Mouse (Mus musculus): ENCODE data around the gene Itpr1. TPM values are rescaled to one million over a fixed set of nuclear protein-coding genes. Genes with fewer than 3 reads are reported as not detected.

Gene Itpr1
- total RNA-seq (2018; cell fraction: chromatin; rRNA removed): 100 to 1,000 TPM in 17 of 26 experiments, 10 to 100 TPM in 9; 34.5 to 340 (median 132) TPM
- total RNA-seq (2018; cell fraction: cytosol; rRNA removed): 10 to 100 TPM; 13.1 to 53.3 (median 20.5) TPM
- total RNA-seq (2018; cell fraction: nucleus; rRNA removed): 100 to 1,000 TPM in 13 of 26 experiments, 10 to 100 TPM in 13; 41.8 to 181 (median 98.6) TPM
- 7.3 to 19.9 TPM (median 7.5 TPM) in 3 replicates for polyA plus RNA-seq (2018)

- Histone ChIP-seq H3K27ac (peak within 1 kb of the TSS; percentile 46), H3K79me2 (ENCODE audit: inconsistent target) (peaks cover 2% of the 10 kb centered on the region; the same call in 1 of the 2 replicates), H3K36me3 (ENCODE audit: inconsistent target) (no peaks in the 10 kb centered on the region), H3K4me3 (ENCODE audit: inconsistent target) (peak within 1 kb of the TSS; percentile 68)
- under 1% methylated on average over 23 of the region's 27 CpGs for WGBS (ENCODE audit: missing documents)
Measured at GRCm38 (mm10) chr6:108212881-108213295, at the start of gene Itpr1. Gene Itpr1 (plus strand): TSS chr6:108213096.

DNA sequence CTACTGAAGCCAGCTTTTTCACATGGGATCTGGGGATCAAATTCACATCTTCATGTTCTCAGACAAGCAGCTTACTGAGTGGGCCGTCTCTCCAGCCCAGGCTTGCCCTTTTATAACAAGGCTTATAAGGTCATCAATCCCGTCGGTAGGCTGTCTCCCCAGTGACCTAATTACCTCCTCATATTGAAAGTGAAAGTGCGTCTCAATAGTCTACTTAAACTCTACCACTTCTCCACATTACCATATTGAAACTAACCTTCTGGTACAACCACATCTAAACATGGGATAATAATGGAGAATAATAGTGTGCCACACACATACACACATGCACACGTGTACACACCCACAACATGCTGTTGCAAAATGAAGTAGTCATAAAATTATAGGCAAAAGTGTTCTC, 48.0 kb upstream of the Itpr1 start:
- WGBS (ENCODE audit: missing documents): 67% methylated on average over 4 of the region's 5 CpGs
- Histone ChIP-seq H3K4me3 (ENCODE audit: inconsistent target) (no peak overlapping the region), H3K79me2 (ENCODE audit: inconsistent target) (peaks cover 99% of the 10 kb centered on the region), H3K36me3 (ENCODE audit: inconsistent target) (peaks cover 13% of the 10 kb centered on the region), H3K27ac (no peak overlapping the region)

DNA sequence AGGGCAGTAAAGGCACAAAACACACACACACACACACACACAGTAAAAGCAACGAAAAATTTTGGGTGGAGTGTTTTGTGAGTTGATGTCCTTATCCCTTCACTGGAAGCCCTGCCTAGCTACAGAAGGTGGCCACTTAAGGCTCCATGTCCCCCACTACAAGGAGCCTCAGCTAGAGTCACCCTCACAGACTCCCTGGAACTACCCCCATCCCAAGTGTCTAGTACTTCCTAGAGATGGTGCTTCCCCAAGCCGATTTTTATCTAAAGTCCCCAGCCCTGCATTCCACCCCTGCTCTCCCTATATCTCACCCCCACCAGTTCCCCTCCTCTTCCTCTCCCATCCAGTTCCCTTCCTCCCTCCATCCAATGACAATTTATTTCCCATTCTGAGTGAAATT, 47.3 kb upstream of the Itpr1 start:
- WGBS (ENCODE audit: missing documents): 79% methylated on average over 2 of the region's 2 CpGs
- Histone ChIP-seq H3K36me3 (ENCODE audit: inconsistent target) (peaks cover 13% of the 10 kb centered on the region), H3K4me3 (ENCODE audit: inconsistent target) (no peak overlapping the region), H3K79me2 (ENCODE audit: inconsistent target) (peaks cover 99% of the 10 kb centered on the region), H3K27ac (no peak overlapping the region)

DNA sequence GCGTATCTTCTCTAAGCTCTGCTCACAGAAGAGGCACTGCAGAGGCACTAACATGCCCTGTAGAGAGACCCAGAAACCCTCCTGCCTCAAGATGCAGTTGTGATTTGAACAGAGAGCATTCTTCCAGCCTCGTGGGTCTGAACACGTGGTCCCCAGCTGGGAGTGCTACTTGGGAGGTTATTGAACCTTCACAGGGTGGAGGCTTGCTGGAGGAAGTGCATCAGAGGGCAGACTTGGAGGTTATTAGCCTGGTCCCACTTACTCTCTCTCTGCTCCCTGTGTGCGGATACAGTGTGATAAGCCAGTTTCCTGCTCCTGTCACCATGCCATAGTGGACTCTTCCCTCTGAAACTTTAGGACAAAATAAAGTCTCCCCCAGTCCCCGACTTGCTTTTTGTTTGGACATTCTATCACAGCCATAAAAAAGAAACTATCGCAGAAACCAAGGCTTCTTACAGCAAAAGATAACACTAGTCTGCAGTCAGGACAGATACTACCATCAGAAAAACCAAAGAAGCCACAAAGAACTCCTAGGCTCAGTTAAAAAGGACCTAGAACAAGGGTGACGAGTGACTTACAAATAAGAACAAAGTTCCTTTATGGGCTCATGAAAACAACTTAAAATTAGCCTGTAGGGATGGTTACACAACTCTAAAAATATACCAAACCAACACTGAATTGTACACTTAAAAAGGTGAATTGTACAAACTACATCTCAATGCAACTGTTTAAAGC, 44.8 kb upstream of the Itpr1 start:
- no peak overlapping the region for H3K27ac ChIP-seq

DNA sequence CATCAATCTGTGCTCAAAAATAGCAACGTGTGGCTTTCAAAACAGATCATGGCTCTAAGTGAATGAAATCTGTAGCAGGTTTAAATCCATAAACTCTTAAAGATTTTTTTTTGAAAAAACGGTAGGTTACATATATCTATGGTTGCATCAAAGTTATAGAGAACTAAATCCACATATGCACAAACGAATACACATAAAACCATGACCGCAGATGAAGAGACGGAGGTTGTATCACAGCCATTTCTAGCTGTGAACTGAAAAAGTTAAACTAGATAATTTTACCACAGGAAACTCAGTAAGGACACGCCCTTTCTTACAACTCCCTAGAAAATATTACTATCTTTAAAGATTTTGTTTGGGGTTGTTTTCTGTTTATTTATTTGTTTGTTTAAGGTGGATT, 44.2 kb upstream of the Itpr1 start:
- no peak overlapping the region for H3K4me3 ChIP-seq (ENCODE audit: inconsistent target)
- peaks cover 71% of the 10 kb centered on the region for H3K79me2 ChIP-seq (ENCODE audit: inconsistent target)
- 86% methylated on average over 6 of the region's 6 CpGs for WGBS (ENCODE audit: missing documents)
- H3K27ac ChIP-seq: no peak overlapping the region
- peaks cover 29% of the 10 kb centered on the region for H3K36me3 ChIP-seq (ENCODE audit: inconsistent target)

More for the DNA sequence above, 44.8 kb upstream of the Itpr1 start:
- Histone ChIP-seq H3K79me2 (ENCODE audit: inconsistent target) (peaks cover 77% of the 10 kb centered on the region), H3K36me3 (ENCODE audit: inconsistent target) (peaks cover 26% of the 10 kb centered on the region), H3K4me3 (ENCODE audit: inconsistent target) (no peak overlapping the region)
- 86% methylated on average over 7 of the region's 7 CpGs for WGBS (ENCODE audit: missing documents)

DNA sequence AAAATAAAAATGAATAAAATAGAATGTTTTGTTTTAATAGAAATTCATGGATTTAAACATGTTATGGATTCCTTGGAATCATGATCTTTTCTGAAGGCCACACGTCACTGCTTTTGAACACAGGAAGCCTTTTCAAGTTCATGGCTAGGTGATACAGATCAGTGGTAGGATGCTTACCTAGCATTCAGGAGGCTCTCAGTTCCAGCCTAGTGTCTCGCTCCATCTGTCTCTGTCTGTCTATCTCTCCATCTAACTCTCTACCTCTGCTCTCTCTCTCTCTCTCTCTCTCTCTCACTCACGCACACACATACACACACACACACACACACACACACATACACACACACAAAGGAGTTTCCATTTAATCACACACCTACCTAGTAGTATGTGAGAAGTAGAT, 43.4 kb upstream of the Itpr1 start:
- H3K4me3 ChIP-seq (ENCODE audit: inconsistent target): no peak overlapping the region

GRCm38 (mm10) chr6:108172219-108172618, 40.7 kb upstream of the Itpr1 start:
- 86% methylated on average over 1 of the region's 1 CpGs for WGBS (ENCODE audit: missing documents)
- Histone ChIP-seq H3K79me2 (ENCODE audit: inconsistent target) (peaks cover 43% of the 10 kb centered on the region; the same call in 1 of the 2 replicates), H3K36me3 (ENCODE audit: inconsistent target) (peaks cover 57% of the 10 kb centered on the region)

More for the DNA sequence above, 43.4 kb upstream of the Itpr1 start:
- Histone ChIP-seq H3K79me2 (ENCODE audit: inconsistent target) (peaks cover 64% of the 10 kb centered on the region), H3K27ac (no peak overlapping the region), H3K36me3 (ENCODE audit: inconsistent target) (peaks cover 36% of the 10 kb centered on the region)
- WGBS (ENCODE audit: missing documents): 88% methylated on average over 3 of the region's 3 CpGs

DNA sequence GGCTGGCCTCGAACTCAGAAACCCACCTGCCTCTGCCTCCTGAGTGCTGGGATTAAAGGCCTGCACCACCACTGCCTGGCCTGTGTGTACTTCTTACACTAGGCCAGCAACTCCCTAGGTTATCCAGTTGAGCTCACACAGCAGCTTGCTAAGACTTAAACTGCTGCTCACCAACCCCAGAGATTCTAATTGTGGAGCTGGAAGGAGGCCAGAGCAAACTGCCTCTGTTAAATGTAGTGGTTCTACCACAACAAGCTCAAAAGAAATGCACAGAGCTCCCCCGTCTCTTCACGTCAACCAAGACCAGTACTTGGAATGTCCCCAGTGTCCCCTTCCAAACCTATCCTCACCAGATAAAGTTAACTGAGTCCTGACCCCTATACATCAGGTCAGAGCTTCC, 38.7 kb upstream of the Itpr1 start:
- H3K4me3 ChIP-seq (ENCODE audit: inconsistent target): no peak overlapping the region
- WGBS (ENCODE audit: missing documents): 100% methylated on average over 3 of the region's 3 CpGs

More at GRCm38 (mm10) chr6:108172219-108172618, 40.7 kb upstream of the Itpr1 start:
- Histone ChIP-seq H3K27ac (no peak overlapping the region), H3K4me3 (ENCODE audit: inconsistent target) (no peak overlapping the region)

GRCm38 (mm10) chr6:108179087-108179486, 33.8 kb upstream of the Itpr1 start:
- Histone ChIP-seq H3K36me3 (ENCODE audit: inconsistent target) (peaks cover 34% of the 10 kb centered on the region), H3K79me2 (ENCODE audit: inconsistent target) (peaks cover 71% of the 10 kb centered on the region), H3K4me3 (ENCODE audit: inconsistent target) (no peak overlapping the region), H3K27ac (no peak overlapping the region)
- 47% methylated on average over 2 of the region's 2 CpGs for WGBS (ENCODE audit: missing documents)

More for the DNA sequence above, 38.7 kb upstream of the Itpr1 start:
- Histone ChIP-seq H3K79me2 (ENCODE audit: inconsistent target) (peaks cover 41% of the 10 kb centered on the region), H3K27ac (no peak overlapping the region), H3K36me3 (ENCODE audit: inconsistent target) (peaks cover 52% of the 10 kb centered on the region)

DNA sequence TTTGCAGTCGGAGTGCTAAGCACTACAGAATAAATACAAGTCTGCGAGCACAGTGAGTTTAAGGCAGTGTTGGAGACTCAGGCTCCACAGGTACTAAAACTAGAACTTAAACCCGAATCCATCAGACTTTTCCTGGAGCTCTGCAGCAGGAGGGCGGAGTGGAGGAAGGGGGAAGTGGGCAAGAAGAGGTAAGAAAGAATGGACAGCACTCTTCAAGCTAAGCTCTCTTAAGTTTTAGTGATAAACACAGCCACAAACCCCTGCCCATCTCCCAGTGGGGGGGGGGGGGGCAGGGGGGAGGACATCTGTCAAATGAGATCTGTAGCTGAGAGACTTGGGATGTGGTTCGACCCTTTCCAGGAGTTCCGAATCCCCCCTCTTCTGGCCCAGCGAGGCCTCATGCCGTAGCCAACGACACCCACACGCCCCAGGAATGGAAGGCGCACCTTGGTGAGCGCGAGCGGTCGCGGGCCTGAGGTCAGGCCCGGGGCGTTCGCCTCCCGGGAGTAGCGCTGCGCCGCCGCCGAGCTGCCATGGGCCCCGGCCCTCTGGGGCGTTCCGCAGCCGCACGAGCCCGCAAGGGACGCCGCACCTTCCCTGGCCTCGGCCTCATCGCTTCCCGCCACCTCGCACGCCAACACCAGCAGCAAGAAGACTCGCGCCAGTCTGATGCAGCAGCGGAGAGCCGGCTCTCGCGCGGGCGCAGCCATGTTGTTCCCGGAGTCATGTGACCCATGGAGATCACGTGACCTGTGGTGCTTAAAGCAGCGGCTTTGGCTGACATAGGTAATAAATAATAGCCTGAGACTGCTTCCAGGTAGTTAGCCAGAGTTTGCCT, 27.8 kb upstream of the Itpr1 start, which contains the start of gene Sumf1:
TSS of gene Sumf1 (minus strand) at position 736 of the 838 bp plus-strand sequence.
- peak within 1 kb of the TSS; percentile 35; the same call in 1 of the 2 replicates for H3K27ac ChIP-seq

GRCm38 (mm10) chr6:108185685-108186009, 27.2 kb upstream of the Itpr1 start:
- WGBS (ENCODE audit: missing documents): 8% methylated on average over 4 of the region's 4 CpGs
- peaks cover 45% of the 10 kb centered on the region for H3K79me2 ChIP-seq (ENCODE audit: inconsistent target)
- H3K36me3 ChIP-seq (ENCODE audit: inconsistent target): peaks cover 8% of the 10 kb centered on the region; the same call in 1 of the 2 replicates
- H3K4me3 ChIP-seq (ENCODE audit: inconsistent target): peak overlapping the region; percentile 74
- H3K27ac ChIP-seq: no peak overlapping the region

More for the DNA sequence above, 27.8 kb upstream of the Itpr1 start, which contains the start of gene Sumf1:
- Histone ChIP-seq H3K4me3 (ENCODE audit: inconsistent target) (peak within 1 kb of the TSS; percentile 74), H3K79me2 (ENCODE audit: inconsistent target) (peaks cover 50% of the 10 kb centered on the region), H3K36me3 (ENCODE audit: inconsistent target) (peaks cover 8% of the 10 kb centered on the region; the same call in 1 of the 2 replicates)
- WGBS (ENCODE audit: missing documents): 3% methylated on average over 48 of the region's 49 CpGs

DNA sequence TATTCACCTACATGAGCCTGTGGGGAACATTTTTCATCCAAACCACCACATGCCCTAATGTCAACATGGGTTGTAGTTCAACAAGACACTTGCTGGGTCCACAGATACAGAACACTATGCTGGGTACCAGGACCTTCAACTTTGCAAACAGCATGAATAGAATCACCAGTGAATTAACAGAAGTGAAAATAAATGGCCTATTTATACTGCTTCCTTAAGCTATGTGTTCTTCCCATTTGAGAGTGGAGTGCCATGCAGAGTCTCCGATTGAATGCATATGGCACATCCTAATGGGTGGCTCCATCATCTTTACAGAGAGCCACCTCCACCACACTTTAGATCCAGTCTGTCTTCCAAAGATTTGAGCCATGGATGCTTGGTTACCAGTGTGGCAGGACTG, 22.2 kb upstream of the Itpr1 start:
- Histone ChIP-seq H3K79me2 (ENCODE audit: inconsistent target) (no peaks in the 10 kb centered on the region; the same call in 1 of the 2 replicates), H3K4me3 (ENCODE audit: inconsistent target) (no peak overlapping the region), H3K36me3 (ENCODE audit: inconsistent target) (no peaks in the 10 kb centered on the region), H3K27ac (no peak overlapping the region)
- WGBS (ENCODE audit: missing documents): 60% methylated on average over 1 of the region's 1 CpGs

DNA sequence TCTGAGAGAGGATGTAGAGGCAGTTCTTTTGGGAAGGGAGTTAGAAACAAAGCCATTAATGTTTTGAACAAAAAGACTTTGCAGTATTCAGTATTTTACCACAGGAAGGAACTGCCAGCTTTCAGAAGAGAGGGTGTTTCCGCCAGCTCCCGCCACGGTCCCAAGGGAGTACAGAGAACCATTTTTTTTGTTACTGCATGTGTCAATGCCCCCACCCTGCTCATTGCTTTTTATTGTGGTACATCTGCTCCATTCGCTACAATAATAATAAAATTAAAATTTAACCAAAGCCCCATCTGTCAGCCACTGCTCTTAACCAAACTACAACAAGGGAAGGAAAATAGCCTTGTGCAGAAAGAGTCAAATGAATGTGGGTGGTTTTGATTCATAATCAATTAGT, 20.3 kb upstream of the Itpr1 start:
- Histone ChIP-seq H3K36me3 (ENCODE audit: inconsistent target) (no peaks in the 10 kb centered on the region), H3K4me3 (ENCODE audit: inconsistent target) (no peak overlapping the region), H3K79me2 (ENCODE audit: inconsistent target) (no peaks in the 10 kb centered on the region), H3K27ac (no peak overlapping the region)
- 25% methylated on average over 4 of the region's 4 CpGs for WGBS (ENCODE audit: missing documents)

DNA sequence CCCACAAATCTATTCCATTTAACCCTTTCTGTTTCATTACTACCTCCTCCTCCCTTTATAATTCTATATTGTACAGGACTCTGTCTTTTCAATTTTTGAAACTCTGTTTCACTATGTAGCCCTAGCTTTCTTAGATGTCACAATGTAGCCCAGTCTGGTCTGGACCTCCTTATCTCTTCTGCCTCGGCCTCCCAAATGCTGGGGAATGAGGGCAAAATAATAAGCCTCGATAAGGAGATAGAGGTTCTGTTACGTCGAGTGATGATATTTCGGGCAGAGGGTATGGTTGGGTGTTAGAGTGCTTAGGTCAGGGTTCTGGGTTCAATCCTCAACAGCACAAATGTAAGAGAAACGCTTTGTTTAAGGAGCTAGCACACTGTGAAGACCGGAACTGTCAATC, 16.2 kb upstream of the Itpr1 start:
- Histone ChIP-seq H3K27ac (no peak overlapping the region), H3K79me2 (ENCODE audit: inconsistent target) (no peaks in the 10 kb centered on the region), H3K4me3 (ENCODE audit: inconsistent target) (no peak overlapping the region), H3K36me3 (ENCODE audit: inconsistent target) (no peaks in the 10 kb centered on the region)
- 67% methylated on average over 7 of the region's 7 CpGs for WGBS (ENCODE audit: missing documents)

All from macrophage (primary cell).